Comparison of ENCODE assay signal across 8 mouse cellular contexts in the genomic region with DNA sequence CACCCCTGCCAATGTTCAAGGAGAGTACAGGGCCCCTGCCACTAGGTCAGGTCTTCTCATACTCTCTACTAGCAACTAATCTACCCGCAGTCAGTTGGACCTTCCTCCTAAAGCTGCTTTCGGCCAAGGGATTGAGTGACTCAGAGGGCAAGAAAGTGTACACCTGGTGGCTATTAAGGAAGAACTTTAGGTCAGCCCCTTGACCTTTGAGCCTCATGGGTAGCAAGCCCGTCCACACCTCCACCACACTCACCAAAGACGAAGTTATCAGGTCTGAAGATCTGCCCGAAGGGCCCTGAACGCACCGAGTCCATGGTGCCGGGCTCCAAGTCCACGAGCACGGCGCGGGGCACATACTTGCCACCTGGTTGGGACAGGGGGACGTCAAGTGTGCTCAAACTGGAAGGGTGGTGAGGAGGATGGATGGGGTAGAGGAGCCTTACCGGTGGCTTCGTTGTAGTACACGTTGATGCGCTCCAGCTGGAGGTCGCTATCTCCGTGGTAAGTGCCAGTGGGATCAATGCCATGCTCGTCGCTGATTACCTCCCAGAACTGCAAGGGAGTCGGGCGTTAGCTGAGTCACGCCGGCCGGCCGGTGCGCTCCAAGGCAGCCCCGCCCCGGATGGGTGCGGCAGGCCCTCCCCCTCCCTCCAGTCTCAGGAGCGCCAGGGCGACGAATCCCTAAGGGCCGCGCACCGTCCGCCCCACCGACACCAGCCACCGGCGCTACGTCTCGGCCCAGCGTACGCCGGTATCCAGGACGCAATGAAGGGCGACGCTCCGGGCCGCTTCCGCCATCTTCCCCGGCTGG. TPM values are rescaled to one million over a fixed set of nuclear protein-coding genes. Genes with fewer than 3 reads are reported as not detected.
DNase-seq lines count a peak whose midpoint lies in the region; ATAC-seq lines count a peak whose summit lies in the region.

No protein-coding gene starts in this region.

- peak; percentile 91 for DNase-seq in adrenal gland, postnatal 25 days
- DNase-seq in forebrain, embryonic 10.5 days (ENCODE audit: extremely low spot score, low spot score), result peak; percentile 35
- peak; percentile 88 to 89 for DNase-seq in heart, postnatal 10 days
- peak; percentile 89 to 90 for DNase-seq in kidney, postnatal 36 days
- peak; percentile 80 for DNase-seq in ovary, postnatal 36 days (ENCODE audit: low spot score)
- DNase-seq in thymus, postnatal 36 days, result peak; percentile 78 to 86

- ATAC-seq in CD4-positive, CD25-positive, alpha-beta regulatory T cell, adult 4 months, result peak; percentile 12
- ATAC-seq in lung, embryonic 16.5 days (ENCODE audit: low read depth), result peak; percentile 45

- no peaks in the 10 kb centered on the region for H3K27me3 ChIP-seq in forebrain, embryonic 10.5 days (ENCODE audit: poor library complexity, severe bottlenecking)
- no peaks in the 10 kb centered on the region for H3K27me3 ChIP-seq in lung, embryonic 16.5 days (ENCODE audit: control insufficient read depth, insufficient read depth, low read depth, low read length)

- peak overlapping the region; percentile 87 for H3K4me3 ChIP-seq in forebrain, embryonic 10.5 days
- H3K4me3 ChIP-seq in lung, embryonic 16.5 days (ENCODE audit: low read length), result peak overlapping the region; percentile 87

- no peaks in the 10 kb centered on the region for H3K9me3 ChIP-seq in forebrain, embryonic 10.5 days
- H3K9me3 ChIP-seq in lung, embryonic 16.5 days (ENCODE audit: control insufficient read depth, low read length), result no peaks in the 10 kb centered on the region

- WGBS in forebrain, embryonic 10.5 days, result 3% methylated on average over 51 of the region's 53 CpGs
- WGBS in lung, embryonic 16.5 days, result under 1% methylated on average over 50 of the region's 53 CpGs

- peaks cover 27% of the 10 kb centered on the region for H3K36me3 ChIP-seq in forebrain, embryonic 10.5 days (replicated peaks)
- peaks cover 7% of the 10 kb centered on the region for H3K36me3 ChIP-seq in lung, embryonic 16.5 days (ENCODE audit: control insufficient read depth, insufficient read depth, low read length)

- intact Hi-C loops in heart, postnatal 10 days (cut with DNase I), result no loop called here

- H3K9ac ChIP-seq in lung, embryonic 16.5 days (ENCODE audit: low read length), result peak overlapping the region; percentile 85

- peaks cover 37% of the 10 kb centered on the region for H3K4me1 ChIP-seq in forebrain, embryonic 10.5 days
- peaks cover 19% of the 10 kb centered on the region for H3K4me1 ChIP-seq in lung, embryonic 16.5 days (replicated peaks; ENCODE audit: control insufficient read depth, insufficient read depth, low read length)

- H3K4me2 ChIP-seq in lung, embryonic 16.5 days (ENCODE audit: low read depth, low read length), result peak overlapping the region; percentile 90

- peak overlapping the region; percentile 97 for H3K27ac ChIP-seq in forebrain, embryonic 10.5 days
- peak overlapping the region; percentile 97 for H3K27ac ChIP-seq in lung, embryonic 16.5 days (ENCODE audit: low read length)

RNA-seq across cellular contexts. Expression of a gene that starts 0.6 kb away (rescaled TPM):
- polyA plus RNA-seq in CD4-positive, CD25-positive, alpha-beta regulatory T cell, adult 4 months (2017; shearing (Covaris generic)), result 100 to 1,000 TPM in 1 of 2 experiments, 10 to 100 TPM in 1; 94.5 to 120 TPM
- total RNA-seq in adrenal gland, postnatal 25 days (2021), result 247 and 303 TPM in 2 replicates
- polyA plus RNA-seq in forebrain, embryonic 10.5 days (2016; fragmentation: Nextera tagmentation; extraction: Ambion mirVana), result 736 and 780 TPM in 2 replicates
- 100 to 1,000 TPM; 258 to 286 TPM for total RNA-seq in heart, postnatal 10 days (2021)
- polyA plus RNA-seq in lung, embryonic 16.5 days (2015; fragmentation: Nextera tagmentation; extraction: Ambion mirVana), result 677 and 731 TPM in 2 replicates

RNA-seq across cellular contexts. Expression of a gene that starts 5.3 kb away (rescaled TPM):
- not detected for polyA plus RNA-seq in CD4-positive, CD25-positive, alpha-beta regulatory T cell, adult 4 months (2017; shearing (Covaris generic))
- 0.46 TPM in 1 of 2 replicates, not detected in the other for total RNA-seq in adrenal gland, postnatal 25 days (2021)
- polyA plus RNA-seq in forebrain, embryonic 10.5 days (2016; fragmentation: Nextera tagmentation; extraction: Ambion mirVana), result 0.67 and 0.80 TPM in 2 replicates
- total RNA-seq in heart, postnatal 10 days (2021), result not detected
- 0.68 TPM in 1 of 2 replicates, not detected in the other for polyA plus RNA-seq in lung, embryonic 16.5 days (2015; fragmentation: Nextera tagmentation; extraction: Ambion mirVana)

RNA-seq across cellular contexts. Expression of a gene that starts 9.4 kb away (rescaled TPM):
- polyA plus RNA-seq in CD4-positive, CD25-positive, alpha-beta regulatory T cell, adult 4 months (2017; shearing (Covaris generic)), result not detected
- total RNA-seq in adrenal gland, postnatal 25 days (2021), result not detected in 2 replicates
- polyA plus RNA-seq in forebrain, embryonic 10.5 days (2016; fragmentation: Nextera tagmentation; extraction: Ambion mirVana), result not detected in 2 replicates
- total RNA-seq in heart, postnatal 10 days (2021), result not detected
- 0.15 TPM in 1 of 2 replicates, not detected in the other for polyA plus RNA-seq in lung, embryonic 16.5 days (2015; fragmentation: Nextera tagmentation; extraction: Ambion mirVana)

RNA-seq across cellular contexts. Expression of a gene that starts 10.3 kb away (rescaled TPM):
- polyA plus RNA-seq in CD4-positive, CD25-positive, alpha-beta regulatory T cell, adult 4 months (2017; shearing (Covaris generic)), result not detected
- not detected in 2 replicates for total RNA-seq in adrenal gland, postnatal 25 days (2021)
- not detected in 2 replicates for polyA plus RNA-seq in forebrain, embryonic 10.5 days (2016; fragmentation: Nextera tagmentation; extraction: Ambion mirVana)
- not detected for total RNA-seq in heart, postnatal 10 days (2021)
- polyA plus RNA-seq in lung, embryonic 16.5 days (2015; fragmentation: Nextera tagmentation; extraction: Ambion mirVana), result not detected in 2 replicates

RNA-seq across cellular contexts. Expression of a gene that starts 12.6 kb away (rescaled TPM):
- polyA plus RNA-seq in CD4-positive, CD25-positive, alpha-beta regulatory T cell, adult 4 months (2017; shearing (Covaris generic)), result 10 to 100 TPM; 48.2 to 55.8 TPM
- 61.8 and 66.9 TPM in 2 replicates for total RNA-seq in adrenal gland, postnatal 25 days (2021)
- polyA plus RNA-seq in forebrain, embryonic 10.5 days (2016; fragmentation: Nextera tagmentation; extraction: Ambion mirVana), result 128 and 130 TPM in 2 replicates
- 10 to 100 TPM; 40.7 to 46.0 TPM for total RNA-seq in heart, postnatal 10 days (2021)
- 112 and 113 TPM in 2 replicates for polyA plus RNA-seq in lung, embryonic 16.5 days (2015; fragmentation: Nextera tagmentation; extraction: Ambion mirVana)

Comparison
In these comparisons a context has a peak if more than half of its experiments do, and no peak if none do; other contexts are left out.
1. Peak in every context shown above with its lines: DNase-seq, ATAC-seq, H3K4me3 ChIP-seq and H3K27ac ChIP-seq.
2. DNase-seq: peak in every context shown above with its lines; median percentile 91 in adrenal gland, postnatal 25 days; 90 in kidney, postnatal 36 days; 88 in heart, postnatal 10 days; 82 in thymus, postnatal 36 days; 80 in ovary, postnatal 36 days; 35 in forebrain, embryonic 10.5 days.